Mouse (Mus musculus) megakaryocyte, embryonic 14.5 days (primary cell): ENCODE measurements around the gene Doc2g. TPM values are rescaled to one million over a fixed set of nuclear protein-coding genes. Genes with fewer than 3 reads are reported as not detected.
"Not testable (repeated sequence)": the region's sequence is repeated elsewhere in the genome, so short reads cannot be mapped to it uniquely, and the experiment has no call there.

Experiments used
- H3K27me3 ChIP-seq: replicated peaks from 2 replicates; pipeline ENCODE3; 2012; ENCODE audit warnings: inconsistent platforms
- H3K36me3 ChIP-seq: replicated peaks from 2 replicates; pipeline ENCODE3; 2012; ENCODE audit warnings: low read length, inconsistent platforms, mixed read lengths
- H3K4me1 ChIP-seq: 2 replicates; pipeline ENCODE4 v1.6.1; 2012; ENCODE audit warnings: inconsistent platforms
- H3K4me3 ChIP-seq: replicated peaks from 2 replicates; pipeline ENCODE3; 2012; ENCODE audit warnings: moderate library complexity, mild to moderate bottlenecking, inconsistent platforms
- H3K9me3 ChIP-seq: 2 replicates; pipeline ENCODE4 v1.6.1; 2012; ENCODE audit warnings: inconsistent platforms
- FLI1 ChIP-seq: IDR thresholded peaks from 2 replicates; pipeline ENCODE4 v1.6.1; 2012; ENCODE audit warnings: low read length, inconsistent platforms, mixed read lengths
- GATA1 ChIP-seq: IDR thresholded peaks from 3 replicates; pipeline ENCODE4 v1.6.1; 2012; ENCODE audit warnings: mixed read lengths, low read length, inconsistent platforms, borderline replicate concordance
- polyA plus RNA-seq: library from polyadenylated mRNA; stranded (reverse); fragments of >175 nt; gene quantifications from 2 replicates; pipeline ENCODE4 v1.2.3, GENCODE M21; 2012; ENCODE audit warnings: low replicate concordance; ENCODE audit not compliant: insufficient read depth

Doc2g gene
- polyA plus RNA-seq: 2.7 and 7.3 TPM in 2 replicates

GRCm38 (mm10) chr19:4003112-4003511, at the start of gene Doc2g:
TSS of gene Doc2g (plus strand) at chr19:4003313.
- H3K9me3 ChIP-seq: no peaks in the 10 kb centered on the region
- peaks cover 52% of the 10 kb centered on the region for H3K36me3 ChIP-seq
- peaks cover 2% of the 10 kb centered on the region for H3K27me3 ChIP-seq
- TF ChIP-seq GATA1 (no peak), FLI1 (no peak)
- H3K4me1 ChIP-seq: peaks cover 44% of the 10 kb centered on the region
- H3K4me3 ChIP-seq: no peak within 1 kb of the TSS

- H3K4me3 ChIP-seq: no peak overlapping the region
- H3K36me3 ChIP-seq: peaks cover 2% of the 10 kb centered on the region
- peaks cover 38% of the 10 kb centered on the region for H3K27me3 ChIP-seq
- H3K9me3 ChIP-seq: 0 out of 2 replicates have a peak, but pooled peaks cover 3% of the 10 kb centered on the region
- TF ChIP-seq FLI1: no peak
- no peak for TF ChIP-seq GATA1
- peaks cover 33% of the 10 kb centered on the region for H3K4me1 ChIP-seq
Measured at GRCm38 (mm10) chr19:3955033-3955432, 48.1 kb upstream of the Doc2g start.

- Histone ChIP-seq H3K36me3 (no peaks in the 10 kb centered on the region), H3K4me1 (peaks cover 27% of the 10 kb centered on the region), H3K27me3 (peaks cover 38% of the 10 kb centered on the region), H3K9me3 (0 out of 2 replicates have a peak, but pooled peaks cover 5% of the 10 kb centered on the region), H3K4me3 (no peak overlapping the region)
- TF ChIP-seq FLI1 (no peak), GATA1 (no peak)
Measured at GRCm38 (mm10) chr19:3955804-3956203, 47.3 kb upstream of the Doc2g start.

- peaks cover 14% of the 10 kb centered on the region; the same call in 1 of the 2 replicates for H3K4me1 ChIP-seq
- peaks cover 42% of the 10 kb centered on the region for H3K27me3 ChIP-seq
- not testable (repeated sequence) for H3K9me3 ChIP-seq, H3K4me3 ChIP-seq, H3K36me3 ChIP-seq
Measured at GRCm38 (mm10) chr19:3957296-3958036, 45.6 kb upstream of the Doc2g start.

GRCm38 (mm10) chr19:3958470-3958869, 44.6 kb upstream of the Doc2g start, which contains the start of gene Aldh3b3:
TSS of gene Aldh3b3 (plus strand) at chr19:3958645.
- Histone ChIP-seq H3K36me3 (no peaks in the 10 kb centered on the region), H3K4me1 (peaks cover 14% of the 10 kb centered on the region; the same call in 1 of the 2 replicates), H3K4me3 (no peak within 1 kb of the TSS), H3K27me3 (peaks cover 48% of the 10 kb centered on the region), H3K9me3 (0 out of 2 replicates have a peak, but pooled peaks cover 4% of the 10 kb centered on the region)
- TF ChIP-seq FLI1: no peak
- no peak for TF ChIP-seq GATA1

- peaks cover 53% of the 10 kb centered on the region for H3K27me3 ChIP-seq
- no peak for TF ChIP-seq FLI1
- TF ChIP-seq GATA1: no peak
- H3K4me3 ChIP-seq: no peak overlapping the region
- H3K9me3 ChIP-seq: 0 out of 2 replicates have a peak, but pooled peaks cover 4% of the 10 kb centered on the region
- H3K4me1 ChIP-seq: peaks cover 14% of the 10 kb centered on the region; the same call in 1 of the 2 replicates
- H3K36me3 ChIP-seq: no peaks in the 10 kb centered on the region
Measured at GRCm38 (mm10) chr19:3959030-3959429, 44.1 kb upstream of the Doc2g start.

- H3K9me3 ChIP-seq: 0 out of 2 replicates have a peak, but pooled peaks cover 4% of the 10 kb centered on the region
- no peaks in the 10 kb centered on the region for H3K36me3 ChIP-seq
- TF ChIP-seq FLI1 (no peak), GATA1 (no peak)
- H3K4me3 ChIP-seq: no peak overlapping the region
- H3K4me1 ChIP-seq: peaks cover 11% of the 10 kb centered on the region; the same call in 1 of the 2 replicates
- peaks cover 45% of the 10 kb centered on the region for H3K27me3 ChIP-seq
Measured at GRCm38 (mm10) chr19:3960211-3960610, 42.9 kb upstream of the Doc2g start.

GRCm38 (mm10) chr19:3961805-3962204, 41.3 kb upstream of the Doc2g start:
- not testable (repeated sequence) for H3K36me3 ChIP-seq, H3K9me3 ChIP-seq, H3K4me3 ChIP-seq
- H3K4me1 ChIP-seq: peaks cover 12% of the 10 kb centered on the region
- peaks cover 33% of the 10 kb centered on the region for H3K27me3 ChIP-seq

- Histone ChIP-seq H3K27me3 (peaks cover 32% of the 10 kb centered on the region), H3K4me3 (no peak overlapping the region), H3K36me3 (no peaks in the 10 kb centered on the region), H3K9me3 (0 out of 2 replicates have a peak, but pooled peaks cover 4% of the 10 kb centered on the region), H3K4me1 (peaks cover 18% of the 10 kb centered on the region)
- TF ChIP-seq GATA1 (no peak), FLI1 (no peak)
Measured at GRCm38 (mm10) chr19:3962469-3962868, 40.6 kb upstream of the Doc2g start.

GRCm38 (mm10) chr19:3964030-3964429, 39.1 kb upstream of the Doc2g start:
- H3K36me3 ChIP-seq: no peaks in the 10 kb centered on the region
- 0 out of 2 replicates have a peak, but pooled peaks cover 4% of the 10 kb centered on the region for H3K9me3 ChIP-seq
- TF ChIP-seq FLI1: no peak
- TF ChIP-seq GATA1: no peak
- H3K4me3 ChIP-seq: no peak overlapping the region
- H3K4me1 ChIP-seq: peaks cover 16% of the 10 kb centered on the region
- H3K27me3 ChIP-seq: peaks cover 26% of the 10 kb centered on the region
